Mouse (Mus musculus): ENCODE measurements around the gene Dbh.

Gene Dbh

DNA sequence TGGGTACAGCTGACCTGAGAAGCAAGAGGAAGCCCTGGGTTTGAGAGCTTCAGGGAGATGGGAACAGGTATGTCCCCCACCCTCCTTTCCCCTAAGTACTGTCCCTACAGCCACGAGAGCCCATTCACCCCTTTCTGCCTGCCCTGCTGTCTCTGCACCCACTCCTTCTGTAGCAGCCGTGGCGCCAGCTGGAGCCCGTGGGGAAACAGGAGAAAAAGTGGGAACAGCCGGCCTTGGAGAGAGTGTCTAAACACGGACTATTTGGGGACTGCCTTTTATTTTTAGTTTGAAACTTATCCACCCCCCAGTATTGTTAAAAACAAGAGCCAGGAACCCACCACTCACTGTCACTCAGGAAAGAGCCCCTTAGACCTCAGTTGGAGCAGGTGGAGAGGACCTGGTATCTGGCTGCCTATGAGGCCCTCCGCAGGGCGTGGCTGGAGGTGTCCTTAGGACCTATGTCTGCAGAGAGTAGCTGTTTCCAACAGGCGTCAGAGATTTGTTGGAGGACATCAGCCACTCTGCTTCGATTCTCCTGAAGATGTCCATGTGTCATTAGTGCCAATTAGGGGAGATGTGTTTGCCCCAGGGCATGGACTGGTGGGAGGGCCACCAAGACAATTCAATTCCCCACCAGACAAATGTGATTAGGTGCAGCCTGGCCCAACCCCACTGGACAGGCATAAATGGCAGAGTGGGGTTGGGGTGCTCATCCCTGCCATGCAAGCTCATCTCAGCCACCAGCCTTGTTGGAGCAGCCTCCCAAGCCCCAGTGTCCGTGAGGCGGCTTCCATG is at the start of gene Dbh:
TSS of gene Dbh (plus strand) at position 438 of the 795 bp plus-strand sequence.
- no peak for DNase-seq (ENCODE audit: inconsistent ontology term)

DNA sequence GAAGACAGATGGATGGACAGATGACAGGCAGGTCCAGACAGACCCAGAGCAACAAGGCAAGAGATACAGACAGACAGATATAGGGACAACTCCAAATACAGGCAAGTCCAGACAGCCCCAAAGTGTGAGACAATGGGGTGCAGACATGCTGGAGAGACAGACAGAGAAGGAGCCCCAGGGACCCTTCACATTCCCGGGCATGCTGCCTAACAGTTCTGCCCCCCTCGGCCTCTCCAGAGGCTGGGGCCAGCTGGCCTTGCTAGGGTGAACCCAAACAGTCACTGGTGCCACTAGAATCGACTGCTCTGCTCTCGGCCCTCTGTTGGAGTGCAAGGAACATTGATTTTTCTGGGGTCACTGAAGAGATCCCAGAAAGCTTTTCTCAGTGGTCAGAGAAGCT is 46.6 kb upstream of the Dbh start:
- DNase-seq (ENCODE audit: inconsistent ontology term), result no peak

DNA sequence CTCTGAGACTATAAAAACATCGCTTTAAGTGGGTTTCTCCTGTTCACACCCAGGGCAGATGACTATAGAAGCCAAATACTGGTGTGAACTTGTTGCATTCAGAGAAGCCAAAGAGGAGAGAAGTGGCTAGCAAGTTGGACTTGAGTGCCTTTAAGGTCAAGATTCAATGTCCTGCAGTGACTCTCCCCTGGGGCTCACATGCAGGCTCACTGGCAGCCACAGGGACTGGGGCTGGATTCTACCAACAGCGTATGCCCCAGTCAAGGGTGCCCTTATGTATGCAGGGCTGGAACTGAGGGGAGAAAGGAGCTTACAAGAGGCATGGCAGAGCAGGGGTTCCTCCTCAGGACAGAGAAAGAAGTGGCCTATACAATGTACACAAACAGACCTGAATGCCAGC is 45.3 kb upstream of the Dbh start:
- no peak for DNase-seq (ENCODE audit: inconsistent ontology term)

DNA sequence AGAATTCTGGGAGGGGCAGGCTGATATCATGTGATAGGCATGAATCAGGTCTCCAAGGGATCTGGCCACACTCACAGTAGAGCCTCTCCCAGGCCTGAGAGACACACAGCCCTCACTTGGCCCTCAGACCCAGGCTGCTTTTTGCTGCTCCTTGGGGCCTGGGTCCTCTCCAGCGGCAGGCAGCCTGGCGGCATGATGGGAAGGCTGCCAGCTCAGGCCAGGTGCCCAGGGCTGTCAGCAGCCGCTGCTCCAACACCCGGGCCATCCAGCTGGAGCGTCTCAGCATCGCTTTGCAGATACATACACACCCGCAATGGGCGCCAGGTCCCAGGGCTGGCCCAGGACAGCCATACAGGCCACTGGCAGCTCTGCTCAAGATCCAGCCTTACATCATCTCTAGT is 44.8 kb upstream of the Dbh start:
- no peak for DNase-seq (ENCODE audit: inconsistent ontology term)

DNA sequence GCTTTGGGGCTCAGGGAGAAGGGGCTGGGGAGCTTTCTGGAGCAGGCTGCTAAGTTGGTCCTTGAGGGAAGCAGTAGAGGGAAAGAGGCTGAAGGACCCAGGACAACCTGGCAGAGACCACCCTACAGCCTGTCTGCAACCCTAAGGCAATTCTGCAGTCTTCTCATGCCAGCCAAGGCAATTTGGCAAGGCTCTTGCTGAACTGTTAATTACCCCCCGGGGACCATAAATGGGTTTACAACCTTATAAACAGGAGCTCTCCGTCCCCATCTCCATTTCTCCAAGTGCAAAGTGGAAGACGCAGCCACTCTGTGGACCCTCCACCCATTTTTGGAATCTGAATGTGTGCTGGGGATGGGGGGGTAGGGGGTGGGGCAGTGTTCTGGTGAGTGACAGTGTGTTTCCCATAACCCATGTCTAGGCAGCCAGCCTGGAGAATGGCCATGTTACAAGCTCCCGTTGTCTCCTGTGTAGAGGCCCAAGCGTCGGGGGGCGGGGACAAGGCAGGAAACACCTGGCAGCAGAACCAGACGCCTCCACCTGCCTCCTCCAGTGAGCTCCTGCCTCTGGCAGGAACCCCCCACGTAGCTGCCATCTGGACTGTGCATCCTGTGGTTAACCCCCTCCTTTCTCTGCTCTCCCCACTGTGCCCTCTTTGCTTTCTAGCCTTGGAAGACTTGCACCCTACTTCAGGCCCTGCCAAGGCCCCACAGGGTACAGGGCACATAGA is 43.2 kb upstream of the Dbh start:
- no peak for DNase-seq (ENCODE audit: inconsistent ontology term)

DNA sequence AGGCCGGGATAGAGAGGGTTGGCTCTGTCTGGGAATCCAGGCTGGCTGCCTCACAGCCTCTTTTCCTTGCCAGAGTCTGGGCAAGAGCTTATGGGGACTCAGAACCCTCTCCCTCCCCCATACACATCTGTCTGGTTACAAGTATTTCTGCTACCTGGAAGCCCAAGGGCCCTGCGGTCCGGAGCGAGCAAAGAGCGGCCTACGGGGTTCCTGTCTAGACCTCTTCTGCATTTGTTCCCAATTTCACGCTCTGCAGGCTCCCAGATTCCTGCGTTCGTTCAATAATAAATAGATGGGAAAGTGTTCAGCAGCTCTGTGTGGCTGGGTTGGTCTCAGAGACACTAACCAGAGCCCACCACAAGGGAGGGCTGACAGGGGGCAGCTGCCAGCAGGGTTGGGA is 42.5 kb upstream of the Dbh start:
- peak; percentile 7 for DNase-seq (ENCODE audit: inconsistent ontology term)

DNA sequence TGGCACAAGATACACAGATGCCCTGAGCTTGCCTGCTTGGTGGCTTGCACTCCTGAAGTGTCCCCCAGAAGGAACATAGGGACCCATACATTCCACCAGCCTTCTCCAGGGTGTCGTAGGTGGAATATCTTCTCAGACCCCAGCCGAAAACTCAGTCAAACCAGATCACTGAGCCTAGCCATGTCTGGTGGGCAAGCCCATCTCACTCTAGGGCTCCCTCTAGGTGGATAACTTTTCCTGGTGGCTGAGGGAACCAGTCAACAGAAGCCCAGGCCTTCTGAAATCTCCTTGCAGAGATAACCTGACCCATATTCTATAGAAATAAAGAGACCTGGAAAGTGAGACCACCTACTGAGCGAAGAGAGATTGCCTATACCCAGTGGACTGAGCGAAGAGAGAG is 41.9 kb upstream of the Dbh start:
- no peak for DNase-seq (ENCODE audit: inconsistent ontology term)

DNA sequence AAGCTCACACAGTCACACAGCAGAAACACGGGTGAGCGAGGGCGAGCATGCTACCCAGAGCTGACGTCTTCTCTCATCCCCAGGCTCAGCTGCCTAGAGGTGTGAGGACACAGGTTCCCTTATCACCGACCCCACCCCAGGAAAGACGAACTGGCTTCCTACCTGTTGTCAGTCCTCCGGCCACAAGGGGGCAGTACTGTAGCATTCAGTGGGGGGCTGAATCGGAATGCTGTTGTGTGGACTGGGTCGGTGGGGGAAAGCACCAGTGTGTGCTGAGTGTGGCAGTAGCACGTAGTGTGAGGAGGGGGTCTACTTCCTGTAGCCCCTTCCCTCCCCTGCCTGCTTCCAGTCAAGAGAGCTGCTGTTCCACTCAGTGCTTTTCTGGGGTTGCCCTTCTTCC is 39.1 kb upstream of the Dbh start:
- DNase-seq (ENCODE audit: inconsistent ontology term), result no peak

DNA sequence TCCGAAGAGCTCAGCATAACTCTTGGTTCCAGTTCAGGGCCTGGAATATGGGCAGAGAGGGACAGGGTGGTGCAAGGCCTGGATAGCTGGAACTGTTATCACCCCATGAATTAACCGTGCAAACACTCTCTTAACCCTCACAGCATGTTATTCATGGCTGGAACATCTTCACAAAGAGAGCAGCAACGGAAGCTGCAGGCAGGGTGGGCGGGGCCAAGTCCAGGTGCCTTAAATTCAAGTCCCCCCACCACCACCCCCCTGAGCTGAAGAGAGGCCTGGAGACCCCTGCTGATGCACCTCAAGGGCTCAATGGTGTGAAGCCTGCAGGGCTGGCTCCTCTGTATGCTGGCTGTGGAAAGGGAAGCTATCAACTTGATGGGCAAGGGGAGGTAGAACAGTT is 38.5 kb upstream of the Dbh start:
- no peak for DNase-seq (ENCODE audit: inconsistent ontology term)

DNA sequence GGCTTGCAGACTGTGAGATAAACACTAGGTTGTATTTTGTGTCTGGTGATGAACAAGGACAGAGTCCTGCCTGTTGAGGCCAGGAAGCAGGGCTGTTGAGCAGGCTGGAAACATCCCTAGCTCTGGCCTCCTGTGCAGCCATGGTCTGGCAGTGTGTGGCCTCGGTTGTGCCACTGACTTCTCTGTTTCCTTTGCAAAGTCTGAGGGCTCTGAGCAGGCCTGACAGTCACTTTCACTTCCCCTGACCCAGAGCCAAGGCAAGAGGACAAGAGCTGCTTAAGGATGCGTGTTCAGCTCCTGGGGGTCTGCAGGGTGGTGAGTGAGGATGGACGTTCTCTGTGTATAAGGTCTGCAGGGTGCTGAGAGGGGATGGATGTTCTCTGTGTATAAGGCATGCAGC is 36.0 kb upstream of the Dbh start:
- DNase-seq (ENCODE audit: inconsistent ontology term), result no peak

DNA sequence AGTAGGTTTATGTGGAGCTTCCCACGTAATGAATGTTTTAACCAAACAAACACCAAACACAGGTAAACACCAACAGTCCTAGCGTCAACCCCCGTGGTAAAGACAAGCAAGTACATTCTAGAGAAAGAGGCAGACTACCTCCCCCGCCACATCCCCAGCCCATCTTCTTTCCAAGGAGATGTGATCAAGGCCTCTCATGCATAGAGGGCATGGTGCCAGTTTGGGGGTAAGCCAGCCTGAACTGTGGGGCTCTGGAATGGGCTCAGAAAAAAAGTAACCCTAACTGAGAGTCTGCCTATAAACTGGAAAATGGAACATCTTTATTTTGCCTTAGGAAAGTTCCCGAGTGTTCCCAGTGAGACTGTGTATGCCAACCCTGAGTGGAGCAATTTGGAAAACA is 29.1 kb upstream of the Dbh start:
- no peak for DNase-seq (ENCODE audit: inconsistent ontology term)

DNA sequence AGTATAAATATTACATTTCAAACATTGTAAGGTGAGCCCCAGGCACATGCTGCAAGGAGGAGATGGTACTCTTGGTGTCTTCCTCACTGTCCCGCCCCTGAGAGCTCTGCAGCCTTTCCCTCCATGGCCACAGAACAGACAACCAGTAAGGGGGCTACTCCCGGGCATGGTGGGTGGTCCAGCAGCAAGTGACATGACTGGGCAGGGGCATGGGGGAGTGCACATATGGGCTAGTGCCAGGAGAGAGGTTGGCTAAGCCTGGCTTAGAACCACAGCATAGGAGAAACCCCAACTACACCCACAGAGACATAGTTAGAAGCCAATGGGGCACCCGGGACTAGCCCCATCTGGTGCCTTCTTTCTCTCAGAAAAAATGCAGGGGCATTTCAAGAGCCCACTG is 28.7 kb upstream of the Dbh start:
- no peak for DNase-seq (ENCODE audit: inconsistent ontology term)

DNA sequence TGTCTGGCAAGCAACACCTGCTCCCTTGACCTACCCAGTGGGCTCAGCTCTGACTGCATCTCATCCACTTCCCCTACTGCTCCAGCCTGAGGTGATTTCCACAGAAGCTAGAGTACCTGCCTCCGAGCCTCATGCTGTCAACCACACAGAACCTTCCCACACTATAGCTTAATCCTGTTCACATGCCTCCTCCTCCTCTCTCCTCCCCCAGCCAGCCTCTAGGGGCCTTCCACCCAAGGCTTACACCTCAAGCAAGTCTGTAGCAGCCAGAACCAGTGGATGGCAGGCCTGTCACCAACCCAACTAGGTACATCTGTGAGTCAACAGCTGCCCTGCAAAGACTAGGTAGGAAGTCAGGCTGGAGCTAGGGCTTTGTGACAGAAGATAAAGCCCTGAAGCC is 28.2 kb upstream of the Dbh start:
- DNase-seq (ENCODE audit: inconsistent ontology term), result no peak

DNA sequence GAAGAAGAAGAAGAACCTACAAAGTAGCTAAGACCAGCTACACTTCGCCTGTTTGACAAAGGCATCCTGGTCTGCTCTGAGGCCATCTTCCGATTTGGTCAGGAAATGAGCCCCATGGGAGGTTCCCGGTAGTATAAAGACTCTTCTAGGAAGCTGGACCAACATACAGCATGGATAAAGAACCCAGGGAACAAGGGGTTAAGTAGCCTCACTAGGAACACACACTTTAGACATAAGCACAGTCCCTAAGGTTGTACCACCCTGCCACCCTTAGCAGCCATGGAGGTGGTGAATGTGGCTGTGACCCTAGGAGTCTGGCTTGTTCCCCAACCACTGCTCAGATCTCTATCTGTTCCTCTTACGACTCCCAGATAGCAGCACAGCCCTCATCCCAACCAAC is 26.7 kb upstream of the Dbh start:
- no peak for DNase-seq (ENCODE audit: inconsistent ontology term)

DNA sequence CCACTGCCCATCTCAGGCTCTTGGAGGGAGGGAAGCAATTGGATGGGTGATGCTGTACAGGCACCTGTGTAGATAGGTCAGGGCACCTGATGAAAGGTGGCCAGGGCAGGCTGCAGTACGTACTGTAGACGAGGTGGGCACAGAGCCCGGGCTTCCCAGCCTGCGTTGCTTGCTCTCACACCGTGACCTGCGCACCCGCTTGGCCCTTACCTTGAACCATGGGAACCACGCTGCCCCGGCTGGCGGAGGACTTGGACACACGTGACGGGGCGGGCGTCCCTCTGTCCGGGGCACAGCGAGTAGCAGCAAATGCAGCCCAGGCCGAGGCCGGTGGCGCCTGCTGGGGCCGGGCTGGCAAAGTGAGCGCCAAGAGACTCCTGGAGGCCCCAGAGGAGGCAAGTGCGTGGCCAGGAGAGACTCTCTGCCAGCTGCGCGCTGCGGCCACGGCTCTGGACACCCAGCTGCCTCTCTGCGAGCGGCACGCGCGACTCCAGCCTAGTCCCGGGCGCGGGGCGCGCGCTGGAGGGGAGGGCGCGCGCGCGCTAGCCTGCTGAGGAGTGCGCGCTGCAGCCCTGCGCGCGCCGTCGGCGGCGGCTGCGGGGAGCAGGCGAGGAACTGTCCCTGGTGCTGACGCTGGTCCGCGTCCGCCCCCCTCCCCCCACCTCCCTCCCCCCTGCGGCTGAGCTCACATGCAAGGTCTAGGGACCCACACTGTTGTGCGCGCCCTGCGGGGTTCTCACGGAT is 22.9 kb upstream of the Dbh start, which contains the start of gene Fam163b:
TSS of gene Fam163b (minus strand) at position 542 of the 744 bp plus-strand sequence.
- peak; percentile 69 for DNase-seq (ENCODE audit: inconsistent ontology term)

DNA sequence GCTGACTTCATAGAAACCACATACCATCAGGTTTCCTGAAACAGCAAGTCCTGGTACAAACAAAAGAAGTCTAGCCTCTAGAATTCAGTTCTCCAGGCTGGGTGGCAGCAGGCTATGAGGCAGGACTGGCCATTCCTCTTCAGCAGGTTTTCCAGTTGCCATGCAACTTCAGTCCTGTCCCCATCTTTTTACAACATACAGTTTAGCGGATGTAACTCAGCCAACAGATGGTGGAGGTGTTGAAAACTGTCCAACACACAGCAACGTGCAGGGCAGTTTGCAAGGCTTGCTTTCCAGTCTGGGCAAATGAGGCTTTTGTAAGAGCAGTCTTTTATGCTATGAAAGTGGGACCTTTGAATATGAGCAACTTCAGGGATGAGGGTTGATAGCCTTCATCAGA is 20.1 kb upstream of the Dbh start:
- no peak for DNase-seq (ENCODE audit: inconsistent ontology term)

DNA sequence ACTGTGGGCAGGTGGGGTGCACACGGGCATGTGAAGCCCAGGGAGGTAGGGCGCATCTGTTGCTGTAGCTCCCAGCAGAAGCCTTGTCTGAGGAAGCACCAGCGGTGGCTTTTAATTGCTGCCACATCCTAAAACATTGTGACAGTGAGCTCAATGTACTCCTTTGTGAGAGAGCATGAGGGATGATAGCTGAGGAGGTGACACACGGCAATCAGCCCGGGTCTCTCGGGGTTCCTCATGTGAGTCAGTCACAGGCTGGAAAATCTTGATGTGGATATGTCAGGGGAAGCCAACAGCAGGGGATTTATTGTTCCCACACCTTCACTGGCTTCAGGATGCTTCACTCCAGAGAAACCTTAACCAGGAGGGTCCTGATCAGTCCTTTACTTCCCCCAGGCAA is 18.2 kb upstream of the Dbh start:
- DNase-seq (ENCODE audit: inconsistent ontology term), result no peak

DNA sequence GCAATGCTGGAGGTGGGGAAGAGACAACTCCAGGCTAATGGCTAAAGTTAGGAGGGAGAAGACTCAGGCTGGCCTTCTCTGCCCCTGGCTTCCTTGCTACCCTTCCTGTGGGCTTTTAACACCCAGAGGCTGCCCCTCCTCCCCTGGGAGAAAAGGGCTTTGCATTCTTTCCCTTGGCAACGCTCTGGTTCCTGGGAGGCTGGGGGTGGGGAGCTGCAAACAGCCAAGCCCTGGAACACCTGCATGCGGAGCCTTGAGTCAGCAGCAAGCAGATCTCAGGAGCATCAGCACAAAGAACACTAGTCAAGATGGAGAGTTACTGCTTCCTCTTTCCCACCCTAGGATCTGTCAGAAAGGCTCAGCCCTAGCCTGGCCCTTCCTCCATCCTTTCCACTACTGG is 15.6 kb upstream of the Dbh start:
- no peak for DNase-seq (ENCODE audit: inconsistent ontology term)

DNA sequence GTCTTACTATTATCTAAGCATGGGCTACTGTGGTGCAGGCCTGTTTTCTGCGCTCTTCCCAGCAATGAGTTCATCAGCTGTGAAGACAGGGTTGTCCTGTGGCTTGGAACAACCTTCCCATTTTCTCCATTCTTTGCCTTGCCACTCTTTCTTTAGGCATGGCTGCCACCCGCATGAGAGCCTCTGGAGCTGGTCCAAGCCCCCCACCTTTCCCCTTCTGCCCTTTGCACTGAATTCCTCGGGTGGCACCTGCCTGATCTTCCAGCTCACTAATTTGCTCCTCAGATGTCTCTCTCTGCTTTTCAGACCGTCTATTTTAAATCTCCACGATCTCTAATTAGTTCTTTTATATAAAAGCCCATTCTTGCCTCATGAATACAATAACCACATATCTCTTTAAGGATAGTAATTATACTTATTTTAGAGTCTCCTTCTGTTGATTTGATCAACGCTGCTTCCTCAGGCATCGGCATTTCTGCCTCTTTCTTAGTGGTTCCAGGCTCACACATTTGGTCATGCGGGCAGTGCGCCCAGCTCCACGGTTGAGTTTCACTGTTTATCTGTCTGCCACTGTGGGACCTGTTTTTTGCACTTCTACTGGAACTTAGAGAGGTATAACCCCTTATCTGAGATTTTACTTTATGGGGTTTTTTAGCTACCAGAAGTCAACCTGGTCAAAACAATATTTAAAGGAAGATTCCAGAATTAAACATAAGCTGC is 10.4 kb upstream of the Dbh start:
- DNase-seq (ENCODE audit: inconsistent ontology term), result no peak

DNA sequence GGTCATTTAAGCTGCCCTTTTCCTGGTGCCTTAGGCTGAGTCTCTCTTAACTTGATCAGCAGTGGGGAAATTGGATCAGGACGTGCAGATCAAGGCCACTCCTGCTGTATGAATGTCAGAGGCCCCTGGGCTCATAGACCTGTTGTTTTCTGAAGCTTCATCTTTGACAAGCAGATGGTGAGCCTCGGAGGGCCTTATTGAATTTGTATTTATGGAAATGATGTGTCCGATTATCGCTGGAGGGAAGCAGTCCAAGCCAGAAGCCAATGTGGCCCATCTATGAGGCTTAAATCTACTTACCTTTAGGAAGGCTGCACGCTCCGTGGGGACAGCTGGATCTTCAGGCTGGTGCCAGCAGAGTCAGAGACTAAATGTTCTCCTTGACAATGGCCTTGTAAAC is 8.4 kb upstream of the Dbh start:
- DNase-seq (ENCODE audit: inconsistent ontology term), result no peak

DNA sequence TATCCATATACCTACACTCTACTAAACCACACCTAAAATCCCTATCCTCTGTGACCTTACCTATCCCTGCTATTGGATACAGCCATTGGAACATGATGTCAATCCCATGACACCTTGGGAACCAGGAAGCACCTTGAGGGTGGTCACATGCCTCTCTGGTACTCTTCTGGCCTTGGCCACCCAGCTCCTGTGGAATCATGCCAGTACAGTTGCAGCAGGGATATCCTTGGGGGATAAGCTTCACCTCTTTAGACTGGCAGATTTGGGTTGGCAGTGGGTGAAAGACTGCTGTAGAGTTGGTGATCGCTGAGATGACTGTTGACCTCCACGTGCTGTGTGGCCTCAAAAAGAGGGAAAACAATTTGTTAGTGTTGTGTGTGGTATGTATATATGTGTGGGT is 3.5 kb upstream of the Dbh start:
- DNase-seq (ENCODE audit: inconsistent ontology term), result no peak

DNA sequence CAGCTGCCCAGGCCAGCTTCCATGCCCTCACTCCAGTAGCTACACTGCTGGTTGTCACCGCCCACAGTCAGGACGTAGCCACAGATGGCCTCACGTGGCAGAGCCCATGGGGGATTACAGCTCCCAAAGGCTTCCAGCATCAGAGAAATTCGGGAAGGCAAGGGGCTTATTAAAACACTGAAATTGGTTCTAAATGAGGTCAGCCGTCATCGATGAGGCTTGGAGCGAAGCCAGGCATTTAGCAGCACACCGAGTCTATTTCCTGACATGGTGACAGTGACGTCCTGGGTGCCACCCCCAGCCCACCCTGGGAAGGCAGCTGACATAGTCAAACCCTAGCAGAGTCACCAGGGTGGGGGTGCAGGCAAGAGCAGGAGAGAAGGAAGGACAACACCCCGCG is 2.4 kb upstream of the Dbh start:
- DNase-seq (ENCODE audit: inconsistent ontology term), result no peak
